Mouse (Mus musculus): ENCODE data around the gene Obox6.

Obox6 gene

GRCm38 (mm10) chr7:15839578-15839977 lies at the start of gene Obox6:
Gene Obox6 (minus strand): TSS chr7:15839678.
- DNase-seq (ENCODE audit: low spot score) = no peak

GRCm38 (mm10) chr7:15884127-15884526 lies 44.6 kb upstream of the Obox6 start:
- DNase-seq (ENCODE audit: low spot score) = no peak

GRCm38 (mm10) chr7:15882317-15882716 lies 42.8 kb upstream of the Obox6 start, which contains the start of gene Crxos:
Gene Crxos (plus strand): TSS chr7:15882617.
- no peak for DNase-seq (ENCODE audit: low spot score)

- no peak for DNase-seq (ENCODE audit: low spot score)
Observed at GRCm38 (mm10) chr7:15881831-15882230, 42.4 kb upstream of the Obox6 start.

GRCm38 (mm10) chr7:15881388-15881787 lies 41.9 kb upstream of the Obox6 start:
- DNase-seq (ENCODE audit: low spot score) = peak; percentile 22

GRCm38 (mm10) chr7:15879756-15880155 lies 40.3 kb upstream of the Obox6 start, which contains the start of gene Crx:
Gene Crx (minus strand): TSS chr7:15879968.
- no peak for DNase-seq (ENCODE audit: low spot score)

- no peak for DNase-seq (ENCODE audit: low spot score)
Observed at GRCm38 (mm10) chr7:15864104-15864503, 24.6 kb upstream of the Obox6 start.

GRCm38 (mm10) chr7:15859657-15860056 lies 20.2 kb upstream of the Obox6 start:
- no peak for DNase-seq (ENCODE audit: low spot score)
